Mouse (Mus musculus): Measurements from ENCODE around the gene Igfbp6.

The Igfbp6 gene

GRCm38 (mm10) chr15:102108651-102109525, 35.3 kb upstream of the Igfbp6 start:
- DNase-seq: peak; percentile 85

- no peak for DNase-seq
Observed at GRCm38 (mm10) chr15:102110271-102110670, 33.9 kb upstream of the Igfbp6 start.

GRCm38 (mm10) chr15:102110701-102111494, 33.3 kb upstream of the Igfbp6 start:
- DNase-seq: no peak

GRCm38 (mm10) chr15:102111495-102111829, 32.7 kb upstream of the Igfbp6 start:
- no peak for DNase-seq

- DNase-seq: no peak
Observed at GRCm38 (mm10) chr15:102112181-102112580, 32.0 kb upstream of the Igfbp6 start.

GRCm38 (mm10) chr15:102112827-102113226, 31.3 kb upstream of the Igfbp6 start:
- no peak for DNase-seq

- no peak for DNase-seq
Observed at GRCm38 (mm10) chr15:102113674-102114073, 30.5 kb upstream of the Igfbp6 start.

- DNase-seq: no peak
Observed at GRCm38 (mm10) chr15:102114651-102115260, 29.4 kb upstream of the Igfbp6 start.

GRCm38 (mm10) chr15:102115731-102116231, 28.4 kb upstream of the Igfbp6 start:
- no peak for DNase-seq

GRCm38 (mm10) chr15:102116753-102117415, 27.3 kb upstream of the Igfbp6 start:
- no peak for DNase-seq

- DNase-seq: no peak
Observed at GRCm38 (mm10) chr15:102117461-102118443, 26.4 kb upstream of the Igfbp6 start.

GRCm38 (mm10) chr15:102118591-102118990, 25.6 kb upstream of the Igfbp6 start:
- no peak for DNase-seq

GRCm38 (mm10) chr15:102119121-102119830, 24.9 kb upstream of the Igfbp6 start:
- DNase-seq: no peak

- no peak for DNase-seq
Observed at GRCm38 (mm10) chr15:102119831-102120170, 24.4 kb upstream of the Igfbp6 start.

- no peak for DNase-seq
Observed at GRCm38 (mm10) chr15:102120530-102120929, 23.6 kb upstream of the Igfbp6 start.

- DNase-seq: peak; percentile 67
Observed at GRCm38 (mm10) chr15:102126303-102126702, 17.9 kb upstream of the Igfbp6 start.

GRCm38 (mm10) chr15:102133314-102133713, 10.8 kb upstream of the Igfbp6 start:
- DNase-seq: no peak

GRCm38 (mm10) chr15:102134709-102135108, 9.5 kb upstream of the Igfbp6 start:
- DNase-seq: no peak

GRCm38 (mm10) chr15:102135522-102136128, 8.5 kb upstream of the Igfbp6 start:
- no peak for DNase-seq

GRCm38 (mm10) chr15:102136129-102136758, 7.9 kb upstream of the Igfbp6 start, which contains the start of gene Spryd3:
Gene Spryd3, minus strand, starts transcription at chr15:102136234.
- peak; percentile 97 for DNase-seq
